ENCODE assay signal across 8 mouse cellular contexts in genomic region chr10:88390096-88390790, GRCm38 (mm10). TPM values are rescaled to one million over a fixed set of nuclear protein-coding genes. Genes with fewer than 3 reads are reported as not detected.
DNase-seq lines count a peak whose midpoint lies in the region; ATAC-seq and TF ChIP-seq lines count a peak whose summit lies in the region.

No protein-coding gene starts in this region.

- H3K36me3 ChIP-seq in forebrain, embryonic 16.5 days (ENCODE audit: control insufficient read depth, insufficient read depth): no peaks in the 10 kb centered on the region
- no peaks in the 10 kb centered on the region for H3K36me3 ChIP-seq in forebrain, embryonic 12.5 days (replicated peaks)
- H3K36me3 ChIP-seq in MEL (ENCODE audit: control insufficient read depth in 1 of 2, insufficient read depth in 2 of 2, low read length in 2 of 2) (peaks cover 0 to 28% of the 10 kb centered on the region in 2 experiments), myocyte (ENCODE audit: control insufficient read depth, insufficient read depth) (no peaks in the 10 kb centered on the region)
- no peaks in the 10 kb centered on the region for H3K36me3 ChIP-seq in kidney, adult 2 months (ENCODE audit: control insufficient read depth, insufficient read depth, low read length)
- no peaks in the 10 kb centered on the region for H3K36me3 ChIP-seq in hindbrain, embryonic 16.5 days (ENCODE audit: control insufficient read depth, insufficient read depth, low read length)

- no peaks in the 10 kb centered on the region for H3K27me3 ChIP-seq in forebrain, embryonic 16.5 days (replicated peaks; ENCODE audit: control insufficient read depth, insufficient read depth, low read length)
- no peaks in the 10 kb centered on the region for H3K27me3 ChIP-seq in forebrain, embryonic 12.5 days
- H3K27me3 ChIP-seq in MEL (ENCODE audit: control insufficient read depth in 1 of 2, insufficient read depth in 2 of 2, low read length in 2 of 2) (no peaks in the 10 kb centered on the region), myocyte (ENCODE audit: control insufficient read depth, insufficient read depth, insufficient read length) (no peaks in the 10 kb centered on the region)
- no peaks in the 10 kb centered on the region for H3K27me3 ChIP-seq in kidney, adult 2 months (replicated peaks; ENCODE audit: control insufficient read depth, insufficient read depth, low read length)
- H3K27me3 ChIP-seq in hindbrain, embryonic 16.5 days (replicated peaks; ENCODE audit: control insufficient read depth, insufficient read depth, low read length): no peaks in the 10 kb centered on the region

- no peak overlapping the region for H3K4me2 ChIP-seq in forebrain, embryonic 16.5 days (ENCODE audit: low read length)
- no peak overlapping the region for H3K4me2 ChIP-seq in forebrain, embryonic 12.5 days
- H3K4me2 ChIP-seq in myocyte (ENCODE audit: low read depth): no peak overlapping the region
- no peak overlapping the region for H3K4me2 ChIP-seq in hindbrain, embryonic 16.5 days (ENCODE audit: low read length)

- TF ChIP-seq EP300 in MEL (IDR thresholded peaks at IDR 0.05; ENCODE audit: low read depth in 1 of 2, low read length in 2 of 2): peak; percentile 62 to 75

- no peak for TF ChIP-seq CTCF in MEL (IDR thresholded peaks at IDR 0.05 in 2 of 3, conservative IDR thresholded peaks at IDR 0.05 in 1 of 3; ENCODE audit: control insufficient read depth in 1 of 3, insufficient read depth in 1 of 3, low read depth in 2 of 3, low read length in 3 of 3, poor library complexity in 1 of 3, severe bottlenecking in 1 of 3)
- TF ChIP-seq CTCF in kidney, adult 2 months (conservative IDR thresholded peaks at IDR 0.05; ENCODE audit: insufficient read depth, insufficient read length, low read depth, low read length): no peak

- H3K9ac ChIP-seq in forebrain, embryonic 16.5 days (replicated peaks; ENCODE audit: low read depth, low read length): no peak overlapping the region
- no peak overlapping the region for H3K9ac ChIP-seq in forebrain, embryonic 12.5 days
- 0 out of 2 replicates have a peak overlapping the region, but pooled peaks have one; percentile 7 for H3K9ac ChIP-seq in MEL (ENCODE audit: control insufficient read depth, low read depth, low read length, poor library complexity, severe bottlenecking)
- no peak overlapping the region for H3K9ac ChIP-seq in hindbrain, embryonic 16.5 days (ENCODE audit: low read depth, low read length)

- H3ac ChIP-seq in myocyte (ENCODE audit: control insufficient read depth, insufficient read length): no peak overlapping the region

- TF ChIP-seq POLR2A in MEL (IDR thresholded peaks at IDR 0.05; ENCODE audit: control insufficient read depth in 1 of 2, insufficient read depth in 1 of 2, low read depth in 1 of 2, low read length in 2 of 2, poor library complexity in 1 of 2): no peak
- no peak for TF ChIP-seq POLR2A in kidney, adult 2 months (IDR thresholded peaks at IDR 0.05; ENCODE audit: low read depth, low read length)
- no peak for TF ChIP-seq POLR2A in myocyte (IDR thresholded peaks at IDR 0.05; ENCODE audit: insufficient read length, low read depth)

- H3K79me2 ChIP-seq in MEL (ENCODE audit: control insufficient read depth, insufficient read depth, low read length, poor library complexity) (peaks cover 29% of the 10 kb centered on the region), myocyte (ENCODE audit: control insufficient read depth, insufficient read depth) (no peaks in the 10 kb centered on the region)

- DNase-seq in MEL (ENCODE audit: low read depth, low spot score): peak; percentile 83
- DNase-seq in kidney, adult 2 months: peak; percentile 55
- no peak for DNase-seq in cerebellum, adult 9-10 months
- DNase-seq in layer of hippocampus, adult 9-11 months: no peak

- 0 out of 2 replicates have a peak, but pooled peaks cover 3% of the 10 kb centered on the region for H3K4me1 ChIP-seq in forebrain, embryonic 16.5 days (replicated peaks; ENCODE audit: control insufficient read depth, insufficient read depth, low read length)
- 0 out of 2 replicates have a peak, but pooled peaks cover 3% of the 10 kb centered on the region for H3K4me1 ChIP-seq in forebrain, embryonic 12.5 days
- H3K4me1 ChIP-seq in MEL (ENCODE audit: control insufficient read depth in 1 of 2, insufficient read depth in 2 of 2, low read length in 2 of 2): peaks cover 11 to 32% of the 10 kb centered on the region in 2 experiments
- H3K4me1 ChIP-seq in kidney, adult 2 months (ENCODE audit: control insufficient read depth, insufficient read depth, low read length): peaks cover 20% of the 10 kb centered on the region
- H3K4me1 ChIP-seq in hindbrain, embryonic 16.5 days (ENCODE audit: control insufficient read depth, insufficient read depth, low read depth, low read length): peaks cover 5% of the 10 kb centered on the region; the same call in 1 of the 2 replicates

- 73% methylated on average over 10 of the region's 10 CpGs for whole genome bisulfite sequencing in forebrain, embryonic 16.5 days
- WGBS in forebrain, embryonic 12.5 days: 73% methylated on average over 10 of the region's 10 CpGs
- 25% methylated on average over 10 of the region's 10 CpGs for WGBS in kidney, adult 2 months
- WGBS in hindbrain, embryonic 16.5 days: 53% methylated on average over 10 of the region's 10 CpGs

- H3K9me3 ChIP-seq in forebrain, embryonic 16.5 days (ENCODE audit: control insufficient read depth, low read length): no peaks in the 10 kb centered on the region
- no peaks in the 10 kb centered on the region for H3K9me3 ChIP-seq in forebrain, embryonic 12.5 days
- no peaks in the 10 kb centered on the region for H3K9me3 ChIP-seq in MEL (replicated peaks; ENCODE audit: insufficient read depth, low read length)
- H3K9me3 ChIP-seq in hindbrain, embryonic 16.5 days (ENCODE audit: control insufficient read depth, low read length): no peaks in the 10 kb centered on the region

- H3K27ac ChIP-seq in forebrain, embryonic 16.5 days (ENCODE audit: low read length): no peak overlapping the region
- H3K27ac ChIP-seq in forebrain, embryonic 12.5 days: no peak overlapping the region
- peak overlapping the region; percentile 73 for H3K27ac ChIP-seq in MEL (ENCODE audit: control insufficient read depth, low read depth, low read length)
- no peak overlapping the region; the same call in 1 of the 2 replicates for H3K27ac ChIP-seq in kidney, adult 2 months (ENCODE audit: insufficient read depth, low read depth, low read length)
- H3K27ac ChIP-seq in hindbrain, embryonic 16.5 days (ENCODE audit: low read depth, low read length): no peak overlapping the region

- H3K4me3 ChIP-seq in forebrain, embryonic 16.5 days (replicated peaks; ENCODE audit: low read length): no peak overlapping the region
- H3K4me3 ChIP-seq in forebrain, embryonic 12.5 days (replicated peaks): no peak overlapping the region
- H3K4me3 ChIP-seq in MEL (ENCODE audit: control insufficient read depth in 1 of 2, insufficient read depth in 1 of 2, low read depth in 2 of 2, low read length in 2 of 2) (peak overlapping the region; percentile 23 to 51; a peak in 3 of 4 replicates), myocyte (no peak overlapping the region)
- H3K4me3 ChIP-seq in kidney, adult 2 months (ENCODE audit: insufficient read depth, low read depth, low read length): no peak overlapping the region
- no peak overlapping the region for H3K4me3 ChIP-seq in hindbrain, embryonic 16.5 days (ENCODE audit: low read length)

- TF ChIP-seq RAD21 in MEL (IDR thresholded peaks at IDR 0.05; ENCODE audit: low read depth, low read length): no peak

- ATAC-seq in forebrain, embryonic 16.5 days: 0 out of 2 replicates have a peak, but pooled peaks have one; percentile 9
- ATAC-seq in forebrain, embryonic 12.5 days (ENCODE audit: low FRiP score): no peak
- ATAC-seq in hindbrain, embryonic 16.5 days: no peak

TF ChIP-seq in MEL, 35 proteins besides CTCF, POLR2A, EP300 and RAD21 (continues in another document):
- 0 out of 2 replicates have a peak, but pooled peaks have one; percentile 16 for TF ChIP-seq MAX (IDR thresholded peaks at IDR 0.05; ENCODE audit: low read length)
- no peak for TF ChIP-seq MAFK (IDR thresholded peaks at IDR 0.05; ENCODE audit: borderline replicate concordance, low read depth, low read length)
- no peak for TF ChIP-seq HCFC1 (IDR thresholded peaks at IDR 0.05; ENCODE audit: low read depth, low read length)
- no peak for TF ChIP-seq ZC3H11A (IDR thresholded peaks at IDR 0.05; ENCODE audit: low read depth, low read length)
- TF ChIP-seq E2F4 (IDR thresholded peaks at IDR 0.05; ENCODE audit: borderline replicate concordance, low read depth, low read length): no peak
- TF ChIP-seq UBTF (IDR thresholded peaks at IDR 0.05; ENCODE audit: borderline replicate concordance, insufficient read depth, low read depth, low read length): no peak

TF ChIP-seq in myocyte, 11 proteins besides CTCF, POLR2A, EP300 and RAD21:
- no peak for TF ChIP-seq MYOD1 (IDR thresholded peaks at IDR 0.05; ENCODE audit: control insufficient read depth in 1 of 3, insufficient read length in 2 of 3, low read depth in 2 of 3)
- TF ChIP-seq CEBPB (IDR thresholded peaks at IDR 0.05; ENCODE audit: insufficient read depth, poor library complexity, severe bottlenecking): peak; percentile 51; the same call in 1 of the 2 replicates
TF ChIP-seq in myocyte: peak in this region for 1.

RNA-seq across cellular contexts. Expression of gene Gnptab, which starts 11.3 kb away (rescaled TPM):
- polyA plus RNA-seq in forebrain, embryonic 16.5 days (2015; fragmentation: Nextera tagmentation; extraction: Ambion mirVana): 17.8 and 18.4 TPM in 2 replicates
- polyA plus RNA-seq in forebrain, embryonic 12.5 days (2016; fragmentation: Nextera tagmentation; extraction: Ambion mirVana): 12.8 and 13.1 TPM in 2 replicates
- 14.2 and 15.1 TPM in 2 replicates for total RNA-seq in MEL (2012; rRNA removed)
- 10 to 100 TPM in 1 of 2 experiments, not detected in 1; 24.1 TPM for polyA plus RNA-seq in MEL (2012; ENCODE audit: insufficient read depth in 1 of 2, insufficient read length in 2 of 2, low read depth in 1 of 2, low replicate concordance in 2 of 2, missing spikeins in 1 of 2)
- polyA plus RNA-seq in kidney, adult 2 months (2012; rRNA removed): 12.6 and 12.8 TPM in 2 replicates
- polyA plus RNA-seq in myocyte (2012; fragmentation: generic; extraction: Trizol): 4.6 TPM
- polyA plus RNA-seq in hindbrain, embryonic 16.5 days (2015; fragmentation: Nextera tagmentation; extraction: Ambion mirVana): 20.2 and 24.0 TPM in 2 replicates

RNA-seq across cellular contexts. Expression of gene Dram1, which starts 11.4 kb away (rescaled TPM):
- 0.70 and 0.72 TPM in 2 replicates for polyA plus RNA-seq in forebrain, embryonic 16.5 days (2015; fragmentation: Nextera tagmentation; extraction: Ambion mirVana)
- 0.40 and 0.50 TPM in 2 replicates for polyA plus RNA-seq in forebrain, embryonic 12.5 days (2016; fragmentation: Nextera tagmentation; extraction: Ambion mirVana)
- not detected in 2 replicates for total RNA-seq in MEL (2012; rRNA removed)
- polyA plus RNA-seq in MEL (2012; ENCODE audit: insufficient read depth in 1 of 2, insufficient read length in 2 of 2, low read depth in 1 of 2, low replicate concordance in 2 of 2, missing spikeins in 1 of 2) (under 1 TPM in 1 of 2 experiments, not detected in 1; 0.17 TPM), myocyte (2012; fragmentation: generic; extraction: Trizol) (1.7 TPM)
- 16.4 and 18.5 TPM in 2 replicates for polyA plus RNA-seq in kidney, adult 2 months (2012; rRNA removed)
- polyA plus RNA-seq in hindbrain, embryonic 16.5 days (2015; fragmentation: Nextera tagmentation; extraction: Ambion mirVana): 0.45 and 0.64 TPM in 2 replicates

Comparison
In these comparisons a context has a peak if more than half of its experiments do, and no peak if none do; other contexts are left out.
1. H3K4me3 ChIP-seq: peak in MEL (2 of 2); none in forebrain, embryonic 16.5 days (single experiment), forebrain, embryonic 12.5 days (single experiment), kidney, adult 2 months (single experiment), myocyte (single experiment) and hindbrain, embryonic 16.5 days (single experiment).
2. DNase-seq: peak in MEL (single experiment) and kidney, adult 2 months (single experiment); none in cerebellum, adult 9-10 months (single experiment) and layer of hippocampus, adult 9-11 months (single experiment).